Mouse (Mus musculus): ENCODE results near the gene Megf11. TPM values are rescaled to one million over a fixed set of nuclear protein-coding genes. Genes with fewer than 3 reads are reported as not detected.
A peak's percentile ranks its signal among the peaks of the same experiment; 100 is the strongest.
"Not testable (repeated sequence)": the region's sequence is repeated elsewhere in the genome, so short reads cannot be mapped to it uniquely, and the experiment has no call there.

Gene Megf11
- polyA plus RNA-seq, 1 experiment from 2014 or later: 0.51 TPM

DNA sequence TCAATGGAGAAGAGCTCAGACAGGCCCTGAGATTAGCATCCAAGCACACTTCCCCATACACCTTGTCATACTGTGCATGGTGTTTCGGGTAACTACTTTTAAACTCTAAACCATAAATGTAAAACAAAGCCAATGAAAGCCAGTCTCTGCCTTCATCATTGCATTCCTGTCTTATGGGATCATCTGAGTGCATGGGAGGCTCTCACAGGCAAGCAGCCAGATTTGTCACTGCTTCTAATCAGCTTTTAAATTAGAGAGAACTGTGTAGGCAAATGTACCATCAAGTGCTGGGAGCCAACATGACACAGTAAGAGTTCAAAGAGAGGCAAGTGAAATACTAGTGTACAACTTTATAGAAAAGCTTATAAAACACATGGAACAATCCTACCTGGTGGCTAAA lies 316.2 kb downstream of the Megf11 start:
- H3K4me1 ChIP-seq (replicated peaks): peaks cover 24% of the 10 kb centered on the region
- WGBS (ENCODE audit: insufficient replicate concordance): 76% methylated on average over 1 of the region's 1 CpGs
- peaks cover 14% of the 10 kb centered on the region for H3K36me3 ChIP-seq (replicated peaks)
- no peak for ATAC-seq (ENCODE audit: insufficient read depth)
- H3K27me3 ChIP-seq: no peaks in the 10 kb centered on the region
- no peak overlapping the region for H3K27ac ChIP-seq (replicated peaks)
- no peak overlapping the region for H3K4me3 ChIP-seq (replicated peaks)
- no peak overlapping the region for H3K9ac ChIP-seq
- H3K9me3 ChIP-seq (replicated peaks): no peaks in the 10 kb centered on the region
- no peak overlapping the region for H3K4me2 ChIP-seq

DNA sequence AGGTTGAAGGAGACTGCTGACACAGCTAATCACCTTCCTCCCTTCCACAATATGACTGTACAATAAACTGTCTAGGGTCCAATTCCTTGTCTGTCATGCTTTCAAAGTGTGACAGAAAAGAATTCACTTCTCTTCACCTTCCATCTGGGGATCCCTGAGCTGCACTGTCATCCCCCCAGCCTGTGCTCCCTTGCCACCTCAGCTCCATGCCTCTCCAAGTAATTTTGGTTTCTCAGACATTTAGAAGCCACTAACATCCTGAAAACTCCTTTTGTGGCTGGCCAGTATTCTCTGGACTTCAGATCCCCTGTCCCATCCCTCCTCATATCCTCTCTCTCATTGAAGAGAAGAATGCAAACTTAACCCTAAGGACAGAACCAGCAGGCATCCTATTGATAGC lies 317.0 kb downstream of the Megf11 start:
- H3K27ac ChIP-seq (replicated peaks): no peak overlapping the region
- no peak overlapping the region for H3K9ac ChIP-seq
- no peak for ATAC-seq (ENCODE audit: insufficient read depth)

DNA sequence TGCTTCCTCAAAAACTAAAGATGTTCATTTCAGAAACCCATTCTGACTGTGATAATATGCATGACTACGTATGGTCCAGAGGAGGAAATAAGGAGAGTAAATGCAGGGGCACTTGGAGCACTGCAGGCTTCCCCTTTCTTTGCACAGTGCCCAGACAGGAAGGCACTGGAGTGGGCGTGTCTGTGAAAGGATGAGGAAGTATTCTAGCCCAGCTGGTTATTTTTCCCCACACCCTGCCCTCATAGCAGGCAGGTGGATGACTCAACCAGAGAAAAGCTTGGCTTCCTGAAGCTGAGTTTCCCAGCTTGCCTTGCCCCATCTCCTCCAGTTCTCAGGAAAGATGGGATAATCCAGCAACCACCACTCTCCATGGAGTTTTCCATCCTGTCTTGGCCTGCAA lies 317.5 kb downstream of the Megf11 start:
- H3K4me3 ChIP-seq (replicated peaks): no peak overlapping the region
- peak; percentile 40 for ATAC-seq (ENCODE audit: insufficient read depth)

More for the DNA sequence above, 317.0 kb downstream of the Megf11 start:
- Histone ChIP-seq H3K4me2 (no peak overlapping the region), H3K36me3 (replicated peaks) (peaks cover 18% of the 10 kb centered on the region), H3K9me3 (replicated peaks) (no peaks in the 10 kb centered on the region), H3K4me1 (replicated peaks) (peaks cover 24% of the 10 kb centered on the region), H3K4me3 (replicated peaks) (no peak overlapping the region), H3K27me3 (no peaks in the 10 kb centered on the region)

GRCm38 (mm10) chr9:64703420-64703965 lies 318.1 kb downstream of the Megf11 start:
- Histone ChIP-seq H3K9ac (no peak overlapping the region), H3K27ac (replicated peaks) (no peak overlapping the region), H3K4me2 (no peak overlapping the region), H3K36me3 (replicated peaks) (peaks cover 24% of the 10 kb centered on the region), H3K4me3 (replicated peaks) (no peak overlapping the region), H3K4me1 (replicated peaks) (peaks cover 24% of the 10 kb centered on the region), H3K27me3 (no peaks in the 10 kb centered on the region), H3K9me3 (replicated peaks) (no peaks in the 10 kb centered on the region)
- no peak; the same call in 1 of the 2 replicates for ATAC-seq (ENCODE audit: insufficient read depth)

More for the DNA sequence above, 317.5 kb downstream of the Megf11 start:
- H3K27ac ChIP-seq (replicated peaks): no peak overlapping the region
- H3K9ac ChIP-seq: no peak overlapping the region
- peaks cover 24% of the 10 kb centered on the region for H3K4me1 ChIP-seq (replicated peaks)
- no peaks in the 10 kb centered on the region for H3K9me3 ChIP-seq (replicated peaks)
- H3K27me3 ChIP-seq: no peaks in the 10 kb centered on the region
- H3K36me3 ChIP-seq (replicated peaks): peaks cover 22% of the 10 kb centered on the region
- WGBS (ENCODE audit: insufficient replicate concordance): 27% methylated on average over 2 of the region's 2 CpGs
- no peak overlapping the region for H3K4me2 ChIP-seq

DNA sequence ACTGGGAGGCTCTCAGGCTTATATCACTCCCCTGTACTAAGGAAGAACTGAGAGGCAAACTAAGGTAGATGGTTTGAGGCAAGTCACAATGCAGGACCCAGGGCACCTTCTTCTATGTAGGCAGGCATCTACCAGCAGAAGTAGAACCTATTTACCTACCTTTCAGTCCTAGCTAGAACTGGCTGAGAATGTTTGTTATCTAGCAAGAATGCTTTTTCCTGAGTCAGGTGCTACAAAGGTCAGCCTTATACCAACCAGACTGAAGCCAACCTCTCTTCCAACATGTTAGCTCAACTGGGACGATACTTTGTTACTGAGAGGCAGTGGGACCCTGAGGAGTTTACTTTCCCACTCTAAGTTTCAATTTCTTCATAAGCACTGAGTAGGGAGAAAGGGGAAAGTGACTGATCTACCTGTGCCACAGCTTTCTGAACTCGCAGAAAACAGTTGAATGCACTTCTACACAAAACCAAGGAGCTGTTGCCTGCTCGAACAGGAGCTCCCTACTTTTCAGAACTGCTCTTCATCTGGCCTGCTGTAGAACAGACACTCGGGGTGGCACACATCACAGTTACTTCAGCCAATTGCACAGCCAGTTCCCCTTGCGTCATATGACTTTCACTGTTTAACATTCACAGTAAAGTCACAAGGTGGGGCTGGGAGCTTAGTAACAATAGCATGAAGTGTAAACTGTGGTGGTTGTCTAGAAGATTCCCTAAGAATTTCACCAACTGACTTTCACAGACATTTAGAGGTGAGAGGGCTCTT lies 318.8 kb downstream of the Megf11 start:
- WGBS (ENCODE audit: insufficient replicate concordance): 69% methylated on average over 5 of the region's 5 CpGs
- Histone ChIP-seq H3K9me3 (replicated peaks) (no peaks in the 10 kb centered on the region), H3K27ac (replicated peaks) (no peak overlapping the region), H3K9ac (no peak overlapping the region), H3K4me3 (replicated peaks) (no peak overlapping the region), H3K4me1 (replicated peaks) (peaks cover 24% of the 10 kb centered on the region), H3K4me2 (no peak overlapping the region), H3K36me3 (replicated peaks) (peaks cover 21% of the 10 kb centered on the region), H3K27me3 (no peaks in the 10 kb centered on the region)
- no peak for ATAC-seq (ENCODE audit: insufficient read depth)

GRCm38 (mm10) chr9:64710291-64710690 lies 324.9 kb downstream of the Megf11 start:
- H3K36me3 ChIP-seq (replicated peaks): peaks cover 24% of the 10 kb centered on the region
- not testable (repeated sequence) for H3K27ac ChIP-seq (replicated peaks); H3K4me1 ChIP-seq (replicated peaks); H3K4me3 ChIP-seq (replicated peaks); H3K9me3 ChIP-seq (replicated peaks); H3K9ac ChIP-seq; ATAC-seq (ENCODE audit: insufficient read depth); H3K27me3 ChIP-seq; H3K4me2 ChIP-seq
- WGBS (ENCODE audit: insufficient replicate concordance): 83% methylated on average over 5 of the region's 5 CpGs

DNA sequence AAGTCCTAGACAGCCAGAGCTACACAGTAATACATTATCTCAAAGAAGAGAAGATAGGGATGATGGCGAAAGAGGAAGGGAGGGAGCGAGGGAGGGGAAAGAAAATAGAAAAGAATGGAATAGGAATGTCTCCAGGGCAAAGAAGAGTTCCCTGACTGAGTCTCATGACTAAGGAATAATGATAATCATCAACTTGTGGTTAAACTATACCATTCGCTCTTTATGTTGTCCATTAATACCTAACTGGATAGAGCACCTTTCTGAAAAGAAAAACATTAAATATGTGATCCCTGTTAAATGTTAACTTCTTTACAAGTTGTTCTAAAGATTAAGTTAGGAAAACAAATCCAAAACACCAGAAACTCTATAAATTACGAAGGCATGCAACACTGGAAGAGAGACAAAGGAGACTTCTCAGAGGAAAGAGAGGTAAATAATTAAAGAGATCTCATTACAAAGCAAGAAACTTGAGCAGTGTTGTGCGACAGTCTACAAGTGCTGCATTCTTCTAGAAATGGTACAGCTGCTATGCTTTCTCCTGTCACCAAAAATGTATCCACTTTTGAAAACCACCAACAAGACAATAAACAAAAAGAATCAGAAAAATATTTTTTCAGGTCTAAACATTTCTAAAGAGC lies 334.2 kb downstream of the Megf11 start:
- no peak overlapping the region for H3K9ac ChIP-seq
- H3K4me2 ChIP-seq: no peak overlapping the region
- no peak for ATAC-seq (ENCODE audit: insufficient read depth)
- no peaks in the 10 kb centered on the region for H3K9me3 ChIP-seq (replicated peaks)
- peaks cover under 1% of the 10 kb centered on the region; the same call in 1 of the 2 replicates for H3K4me1 ChIP-seq (replicated peaks)
- H3K36me3 ChIP-seq (replicated peaks): peaks cover 29% of the 10 kb centered on the region
- no peak overlapping the region for H3K4me3 ChIP-seq (replicated peaks)
- H3K27ac ChIP-seq (replicated peaks): no peak overlapping the region
- 66% methylated on average over 5 of the region's 5 CpGs for WGBS (ENCODE audit: insufficient replicate concordance)
- no peaks in the 10 kb centered on the region for H3K27me3 ChIP-seq

DNA sequence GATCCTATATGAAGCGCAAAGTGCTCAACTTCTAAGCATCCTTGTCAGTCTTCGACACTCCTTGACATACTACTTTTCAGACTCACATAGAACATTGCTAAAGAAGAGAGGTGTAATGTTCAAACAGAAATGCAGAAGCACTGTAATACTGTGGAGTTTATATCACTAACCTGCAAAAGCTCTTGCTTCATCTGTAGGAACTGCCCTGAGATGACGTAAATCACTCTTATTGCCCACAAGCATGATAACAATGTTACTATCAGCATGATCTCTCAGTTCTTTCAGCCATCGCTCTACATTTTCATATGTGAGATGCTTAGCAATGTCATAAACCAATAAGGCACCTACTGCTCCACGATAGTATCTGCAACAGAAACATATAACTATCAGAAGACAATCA lies 341.0 kb downstream of the Megf11 start:
- Histone ChIP-seq H3K27me3 (no peaks in the 10 kb centered on the region), H3K9me3 (replicated peaks) (no peaks in the 10 kb centered on the region), H3K4me2 (no peak overlapping the region), H3K9ac (no peak overlapping the region), H3K36me3 (replicated peaks) (peaks cover 45% of the 10 kb centered on the region), H3K4me3 (replicated peaks) (no peak overlapping the region), H3K27ac (replicated peaks) (no peak overlapping the region), H3K4me1 (replicated peaks) (peaks cover 9% of the 10 kb centered on the region; the same call in 1 of the 2 replicates)
- no peak for ATAC-seq (ENCODE audit: insufficient read depth)
- WGBS (ENCODE audit: insufficient replicate concordance): 86% methylated on average over 5 of the region's 5 CpGs

- H3K4me1 ChIP-seq (replicated peaks): peaks cover 19% of the 10 kb centered on the region
- peaks cover 21% of the 10 kb centered on the region for H3K36me3 ChIP-seq (replicated peaks)
- H3K9ac ChIP-seq: no peak overlapping the region
- H3K27me3 ChIP-seq: no peaks in the 10 kb centered on the region
- no peak overlapping the region for H3K4me3 ChIP-seq (replicated peaks)
- 61% methylated on average over 3 of the region's 3 CpGs for WGBS (ENCODE audit: insufficient replicate concordance)
- H3K4me2 ChIP-seq: no peak overlapping the region
- H3K27ac ChIP-seq (replicated peaks): no peak overlapping the region
- ATAC-seq (ENCODE audit: insufficient read depth): no peak
- H3K9me3 ChIP-seq (replicated peaks): no peaks in the 10 kb centered on the region
These were observed 345.7 kb downstream of the Megf11 start for GRCm38 (mm10) chr9:64731029-64731560.

- no peaks in the 10 kb centered on the region for H3K36me3 ChIP-seq (replicated peaks)
- H3K9ac ChIP-seq: no peak overlapping the region
- no peak for ATAC-seq (ENCODE audit: insufficient read depth)
- no peak overlapping the region; the same call in 1 of the 2 replicates for H3K27ac ChIP-seq (replicated peaks)
- H3K4me2 ChIP-seq: no peak overlapping the region
- H3K27me3 ChIP-seq: no peaks in the 10 kb centered on the region
- H3K9me3 ChIP-seq (replicated peaks): no peaks in the 10 kb centered on the region
- WGBS (ENCODE audit: insufficient replicate concordance): 45% methylated on average over 6 of the region's 6 CpGs
- peaks cover 28% of the 10 kb centered on the region for H3K4me1 ChIP-seq (replicated peaks)
- no peak overlapping the region for H3K4me3 ChIP-seq (replicated peaks)
These were observed 348.7 kb downstream of the Megf11 start for GRCm38 (mm10) chr9:64734166-64734565.

GRCm38 (mm10) chr9:64734992-64735391 lies 349.6 kb downstream of the Megf11 start:
- not testable (repeated sequence) for H3K4me2 ChIP-seq; H3K36me3 ChIP-seq (replicated peaks); H3K27me3 ChIP-seq; H3K9me3 ChIP-seq (replicated peaks); H3K9ac ChIP-seq; ATAC-seq (ENCODE audit: insufficient read depth); H3K4me3 ChIP-seq (replicated peaks); H3K27ac ChIP-seq (replicated peaks)
- 81% methylated on average over 7 of the region's 7 CpGs for whole genome bisulfite sequencing (ENCODE audit: insufficient replicate concordance)
- H3K4me1 ChIP-seq (replicated peaks): peaks cover 25% of the 10 kb centered on the region
